Mouse (Mus musculus): ENCODE results near the gene Mctp1.
A peak's percentile ranks its signal among the peaks of the same experiment; 100 is the strongest.
"Not testable (repeated sequence)": the region's sequence is repeated elsewhere in the genome, so short reads cannot be mapped to it uniquely, and the experiment has no call there.

Gene Mctp1

DNA sequence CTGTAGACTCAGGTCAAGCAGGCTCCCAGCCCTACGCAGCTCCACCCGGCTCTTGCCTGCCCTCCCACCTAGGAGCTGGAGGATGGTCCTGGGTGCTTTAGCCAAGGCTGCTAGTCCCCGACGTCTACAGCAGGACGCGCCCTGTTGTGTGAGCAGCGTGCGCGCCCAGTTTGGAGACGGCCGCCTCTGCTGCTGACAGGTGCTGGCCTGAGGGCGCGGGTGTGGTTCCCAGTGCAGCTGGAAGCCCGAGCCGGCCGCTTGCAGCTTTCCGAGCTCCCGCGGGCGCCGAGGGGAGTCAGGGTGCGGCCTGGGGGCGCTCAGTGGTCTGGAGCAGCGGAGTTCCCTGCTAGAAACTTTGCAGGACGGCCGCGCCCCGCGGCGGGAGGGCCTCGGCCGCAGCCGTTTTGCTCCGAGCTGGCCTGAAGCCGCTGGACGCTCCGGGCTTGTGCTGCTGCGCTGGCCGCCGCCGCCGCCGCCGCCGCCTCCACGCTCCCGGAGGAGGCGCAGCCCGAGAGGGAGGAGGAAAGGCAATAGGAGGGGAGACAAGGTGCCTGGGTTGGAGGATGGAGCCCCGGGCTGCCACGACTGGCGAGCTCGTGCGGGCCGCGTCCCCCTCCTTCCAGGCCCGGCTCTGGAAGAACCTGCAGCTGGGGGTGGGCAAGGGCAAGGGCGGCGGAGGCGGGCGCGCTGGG lies at the start of gene Mctp1:
Gene Mctp1 (plus strand): TSS at position 564 of the 692 bp plus-strand sequence.
- DNase-seq (ENCODE audit: low spot score), result peak; percentile 12

DNA sequence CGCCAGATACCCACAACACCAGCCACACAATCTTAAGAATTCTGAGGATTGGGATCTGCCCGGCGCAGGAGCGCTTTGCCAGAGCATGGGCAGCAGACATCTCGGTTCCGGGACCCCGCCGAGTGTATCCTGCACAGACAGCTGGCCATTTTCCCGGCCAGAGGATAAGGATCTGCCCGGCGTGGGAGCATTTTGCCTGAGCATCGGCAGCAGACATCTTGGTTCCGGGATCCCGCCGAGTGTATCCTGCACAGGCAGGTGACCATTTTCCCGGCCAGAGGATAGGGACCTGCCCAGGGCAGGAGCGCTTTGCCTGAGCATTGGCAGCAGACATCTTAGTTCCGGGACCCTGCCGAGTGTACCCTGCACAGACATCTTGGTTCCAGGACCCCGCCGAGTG lies 38.4 kb upstream of the Mctp1 start:
- not testable (repeated sequence) for DNase-seq (ENCODE audit: low spot score)

GRCm38 (mm10) chr13:76358720-76359119 lies 25.6 kb upstream of the Mctp1 start:
- DNase-seq (ENCODE audit: low spot score), result no peak

GRCm38 (mm10) chr13:76384664-76385435 lies 515 bp downstream of the Mctp1 start:
- no peak for DNase-seq (ENCODE audit: low spot score)

DNA sequence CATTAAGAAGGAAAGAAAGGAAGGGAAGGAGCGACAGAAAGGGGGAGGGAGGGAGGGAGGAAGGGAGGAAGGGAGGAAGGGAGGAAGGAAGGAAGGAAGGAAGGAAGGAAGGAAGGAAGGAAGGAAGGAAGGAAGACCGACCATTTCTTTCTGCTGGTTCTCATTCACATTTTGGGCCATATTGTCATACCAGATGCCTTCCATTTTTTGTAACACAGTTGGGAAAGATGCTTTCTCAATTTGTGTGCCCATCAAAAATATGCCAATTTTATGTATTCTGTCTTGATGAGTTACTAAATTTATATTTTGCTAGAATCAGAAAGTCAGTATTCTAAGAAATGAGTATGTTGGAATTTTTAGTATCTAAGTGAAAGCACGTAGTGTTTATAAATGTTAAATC lies 4.3 kb downstream of the Mctp1 start:
- DNase-seq (ENCODE audit: low spot score), result no peak

DNA sequence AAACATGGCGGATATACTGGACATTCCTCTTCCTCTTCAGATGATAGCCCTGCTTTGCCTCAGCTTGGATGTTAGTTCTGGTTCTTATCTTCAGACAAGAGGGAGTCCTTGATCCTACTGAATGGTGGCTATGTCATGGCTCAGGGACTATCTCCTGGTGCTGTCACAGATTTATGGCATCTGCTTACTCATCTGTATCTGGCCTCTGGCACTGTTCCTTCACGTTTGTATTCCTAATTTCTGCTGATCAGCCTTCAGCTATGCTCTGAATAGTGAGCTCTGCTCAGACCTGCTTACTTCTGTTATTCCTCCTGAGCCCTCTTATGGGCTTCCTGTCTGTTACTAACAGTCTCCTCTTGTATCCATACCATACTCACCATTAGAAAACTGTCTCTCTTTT lies 7.6 kb downstream of the Mctp1 start:
- no peak for DNase-seq (ENCODE audit: low spot score)

DNA sequence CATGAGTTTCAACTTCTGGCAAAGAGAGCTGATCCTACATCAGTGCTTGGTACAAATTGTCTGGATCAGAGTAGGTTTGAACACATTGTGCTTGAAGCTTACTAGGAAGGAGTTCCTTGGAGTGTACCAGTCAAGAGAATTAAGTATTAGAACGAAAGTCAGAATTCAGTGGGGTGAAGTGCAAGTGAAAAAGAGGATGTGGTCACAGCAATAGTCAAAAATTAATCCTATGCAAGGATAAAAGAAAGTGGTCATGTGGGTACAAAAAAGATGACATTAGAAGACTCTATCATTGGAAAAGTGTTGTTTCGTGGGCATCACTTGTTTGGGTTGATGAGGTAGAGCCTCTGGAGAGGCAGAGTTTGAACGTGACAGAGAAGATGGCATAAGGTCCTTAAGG lies 8.8 kb downstream of the Mctp1 start:
- DNase-seq (ENCODE audit: low spot score), result no peak

- DNase-seq (ENCODE audit: low spot score), result no peak
These were observed 11.6 kb downstream of the Mctp1 start for GRCm38 (mm10) chr13:76395906-76396305.

GRCm38 (mm10) chr13:76409296-76409695 lies 25.0 kb downstream of the Mctp1 start:
- DNase-seq (ENCODE audit: low spot score), result no peak

GRCm38 (mm10) chr13:76410665-76411064 lies 26.3 kb downstream of the Mctp1 start:
- DNase-seq (ENCODE audit: low spot score), result no peak

DNA sequence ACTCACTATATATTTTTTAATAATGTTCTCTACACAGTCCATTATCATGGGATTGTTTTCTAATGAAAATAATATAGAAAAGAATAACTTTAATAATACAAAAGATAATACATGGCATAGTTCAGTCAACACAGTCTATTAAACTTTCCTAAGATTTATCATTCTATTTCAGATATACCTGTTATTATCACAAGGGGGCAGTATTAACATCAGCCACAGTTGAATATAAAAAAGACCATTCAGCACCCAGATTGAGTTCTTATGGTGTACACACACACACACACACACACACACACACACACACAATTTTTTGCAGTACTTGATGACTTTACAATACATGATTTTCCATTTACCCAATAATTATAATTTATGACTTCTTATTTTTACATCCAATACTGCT lies 31.0 kb downstream of the Mctp1 start:
- no peak for DNase-seq (ENCODE audit: low spot score)

- no peak for DNase-seq (ENCODE audit: low spot score)
These were observed 35.8 kb downstream of the Mctp1 start for GRCm38 (mm10) chr13:76420111-76420510.

GRCm38 (mm10) chr13:76421075-76421474 lies 36.7 kb downstream of the Mctp1 start:
- DNase-seq (ENCODE audit: low spot score), result no peak

DNA sequence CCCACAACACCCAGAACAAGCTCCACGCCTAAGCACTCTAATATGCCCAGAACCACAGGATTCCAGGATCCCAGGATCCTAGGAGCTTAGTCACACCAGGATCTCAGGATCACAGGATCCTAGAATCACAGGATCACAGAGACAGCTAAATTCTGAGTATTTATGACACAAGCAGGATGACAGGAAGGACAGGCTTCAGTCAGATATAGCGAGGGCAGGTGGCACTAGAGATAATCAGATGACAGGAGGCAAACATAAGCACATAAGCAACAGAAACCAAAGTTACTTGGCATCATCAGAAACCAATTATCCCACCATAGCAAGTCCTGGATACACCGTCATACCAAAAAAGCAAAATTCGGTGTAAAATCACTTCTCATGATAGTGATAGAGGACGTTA lies 37.8 kb downstream of the Mctp1 start:
- no peak for DNase-seq (ENCODE audit: low spot score)

GRCm38 (mm10) chr13:76429456-76429855 lies 45.1 kb downstream of the Mctp1 start:
- no peak for DNase-seq (ENCODE audit: low spot score)

DNA sequence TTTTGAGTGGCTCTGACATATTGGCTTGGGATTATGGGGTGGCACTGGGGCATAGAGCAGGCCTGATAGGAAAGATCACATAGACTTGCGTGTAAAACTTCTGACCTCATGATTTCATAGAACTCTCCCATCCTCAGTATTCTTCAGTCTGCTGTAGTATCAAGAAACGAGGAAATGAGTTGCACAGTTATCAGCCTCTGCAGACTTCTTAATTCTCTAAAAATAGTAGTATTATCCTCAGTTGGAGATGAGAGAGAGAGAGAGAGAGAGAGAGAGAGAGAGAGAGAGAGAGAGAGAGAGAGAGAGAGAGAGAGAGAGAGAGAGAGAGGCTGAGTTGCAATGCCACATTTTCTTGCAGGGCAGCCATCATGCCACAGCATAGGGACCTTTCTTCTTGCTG lies 45.6 kb downstream of the Mctp1 start:
- DNase-seq (ENCODE audit: low spot score), result no peak

DNA sequence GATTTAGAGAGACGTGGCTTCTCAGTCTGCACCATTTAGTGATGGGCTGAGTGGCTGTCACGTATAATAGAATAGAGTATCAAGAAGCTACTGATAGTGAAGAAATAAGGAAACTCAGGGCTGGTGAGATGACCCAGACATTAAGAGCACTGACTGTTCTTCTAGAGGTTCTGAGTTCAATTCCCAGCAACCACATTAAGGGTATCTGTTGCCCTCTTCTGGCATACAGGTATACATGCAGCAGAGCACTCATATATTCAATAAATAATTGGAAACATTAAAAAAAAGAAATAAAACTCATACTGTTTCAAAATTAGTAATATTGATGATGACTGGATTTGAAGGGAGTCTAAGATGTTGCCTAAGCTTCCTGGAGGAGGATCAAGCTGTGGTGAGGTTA lies 47.6 kb downstream of the Mctp1 start:
- DNase-seq (ENCODE audit: low spot score), result no peak

DNA sequence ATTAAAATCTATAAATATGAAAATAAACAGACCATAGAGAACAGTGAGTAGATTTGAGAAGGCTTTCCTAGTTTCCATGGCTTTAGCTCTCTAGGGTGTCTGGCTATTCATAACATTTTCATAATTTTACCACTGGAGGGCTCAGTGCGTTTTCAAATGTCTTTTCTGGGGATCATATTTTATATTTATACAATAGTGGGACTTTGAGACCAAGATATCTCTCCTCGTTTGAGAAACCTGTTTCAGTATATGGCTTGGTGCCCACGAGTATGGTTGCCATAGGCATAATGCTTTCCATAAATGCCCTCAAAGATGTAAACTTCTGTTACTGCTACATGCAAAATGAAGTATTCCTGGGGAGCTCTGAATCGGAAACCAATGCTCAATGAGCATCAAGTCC lies 49.1 kb downstream of the Mctp1 start:
- DNase-seq (ENCODE audit: low spot score), result no peak

- DNase-seq (ENCODE audit: low spot score), result no peak
These were observed 52.1 kb downstream of the Mctp1 start for GRCm38 (mm10) chr13:76436426-76436825.

- no peak for DNase-seq (ENCODE audit: low spot score)
These were observed 54.4 kb downstream of the Mctp1 start for GRCm38 (mm10) chr13:76438765-76439164.

DNA sequence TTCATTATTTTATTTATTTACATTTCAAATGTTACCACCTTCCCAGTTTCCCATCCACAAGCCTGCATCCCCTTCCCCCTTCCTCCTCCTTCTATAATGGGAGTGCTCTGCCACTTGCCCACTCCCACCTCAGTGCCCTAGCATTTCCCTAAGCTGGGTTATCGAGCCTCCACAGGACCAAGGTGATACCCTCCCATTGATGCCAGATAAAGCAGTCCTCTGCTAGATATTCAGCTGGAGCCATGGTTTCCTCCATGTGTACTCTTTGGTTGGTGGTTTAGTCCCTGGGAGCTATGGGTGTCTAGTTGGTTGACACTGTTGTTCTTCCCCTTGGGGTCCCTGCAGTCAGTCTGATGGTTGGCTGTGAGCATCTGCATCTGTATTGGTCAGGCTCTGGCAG lies 61.7 kb downstream of the Mctp1 start:
- no peak for DNase-seq (ENCODE audit: low spot score)

GRCm38 (mm10) chr13:76447528-76447927 lies 63.2 kb downstream of the Mctp1 start:
- no peak for DNase-seq (ENCODE audit: low spot score)

DNA sequence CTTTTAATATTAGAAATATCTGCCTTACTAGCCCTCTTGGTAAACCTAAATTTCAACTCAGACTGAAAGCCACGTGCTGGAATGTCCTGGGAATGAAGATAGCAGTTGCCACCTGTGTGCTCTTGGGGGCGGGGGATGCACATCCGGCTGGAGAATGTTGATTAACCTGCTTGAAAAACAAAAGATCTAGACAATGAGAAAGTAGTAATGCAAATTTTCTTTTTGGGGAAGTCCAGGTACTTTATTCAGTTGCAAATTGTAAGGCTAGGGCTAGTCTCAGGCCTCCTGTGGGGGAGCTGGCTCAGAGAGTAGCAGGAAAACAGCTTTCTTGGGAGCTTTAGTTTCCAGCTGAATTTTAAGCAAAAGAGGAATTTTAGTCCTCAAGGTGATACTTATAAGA lies 67.2 kb downstream of the Mctp1 start:
- DNase-seq (ENCODE audit: low spot score), result not testable (repeated sequence)

GRCm38 (mm10) chr13:76481601-76482000 lies 97.3 kb downstream of the Mctp1 start:
- no peak for DNase-seq (ENCODE audit: low spot score)

Data from urinary bladder, postnatal 10 days (tissue).